Mouse (Mus musculus) forelimb bud, embryonic 11.5 days (tissue): ENCODE measurements around the gene Olfr1392.
"Not testable (repeated sequence)": the region's sequence is repeated elsewhere in the genome, so short reads cannot be mapped to it uniquely, and the experiment has no call there.

Experiments
- DNase-seq: peaks from one replicate; pipeline ENCODE4 v3.0.0-alpha.2; 2012; ENCODE audit warnings: low read depth, low spot score

The Olfr1392 gene

DNA sequence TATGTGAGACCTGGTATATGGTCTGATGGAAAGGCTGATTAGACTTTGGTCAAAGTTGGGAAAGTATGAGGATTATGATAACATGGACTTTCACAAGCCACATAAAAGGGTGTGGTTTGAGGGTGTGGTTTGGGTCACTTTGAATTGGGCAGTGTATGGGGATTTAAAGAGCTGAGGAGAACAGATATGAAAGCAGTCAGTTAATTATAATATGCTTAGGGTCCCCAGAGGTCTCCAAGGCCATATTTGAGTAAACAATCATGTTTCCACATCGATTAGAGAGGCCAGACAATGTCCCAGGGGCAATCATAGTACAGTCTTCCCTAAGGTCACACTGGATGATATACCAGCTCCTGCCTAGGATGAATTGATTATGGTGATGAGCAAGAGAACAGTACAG lies at the start of gene Olfr1392:
Gene Olfr1392, plus strand, starts transcription at position 301 of the 400 bp plus-strand sequence.
- DNase-seq, result not testable (repeated sequence)

- DNase-seq, result no peak
These were observed 49.4 kb upstream of the Olfr1392 start for GRCm38 (mm10) chr11:49235459-49236207.

DNA sequence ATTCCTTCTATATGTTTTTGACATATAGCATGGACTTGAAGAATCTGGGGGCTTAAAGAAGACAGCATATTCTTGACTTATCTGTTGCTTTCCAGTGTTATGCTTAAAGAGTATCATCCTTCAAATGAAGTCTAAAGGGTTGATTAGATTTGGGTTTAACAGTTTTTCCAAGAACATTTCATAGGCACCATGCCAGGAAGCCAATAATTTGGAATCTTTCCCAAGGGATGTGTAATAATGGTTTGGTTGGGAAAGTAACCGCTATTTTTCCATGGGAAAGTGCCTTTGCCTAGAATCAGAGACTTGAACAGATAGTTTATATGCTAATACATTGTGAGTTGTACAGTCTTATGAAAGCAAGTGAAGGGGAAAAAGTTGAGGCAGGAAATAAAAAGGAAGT lies 48.2 kb upstream of the Olfr1392 start:
- DNase-seq, result no peak

GRCm38 (mm10) chr11:49237532-49237931 lies 47.5 kb upstream of the Olfr1392 start:
- no peak for DNase-seq

- no peak for DNase-seq
These were observed 44.8 kb upstream of the Olfr1392 start for GRCm38 (mm10) chr11:49240310-49240709.

- no peak for DNase-seq
These were observed 44.2 kb upstream of the Olfr1392 start for GRCm38 (mm10) chr11:49240874-49241273.

GRCm38 (mm10) chr11:49241471-49241870 lies 43.6 kb upstream of the Olfr1392 start:
- DNase-seq, result no peak

GRCm38 (mm10) chr11:49242944-49243626 lies 42.0 kb upstream of the Olfr1392 start:
- DNase-seq, result no peak

GRCm38 (mm10) chr11:49243727-49244594 lies 41.1 kb upstream of the Olfr1392 start, which contains the start of gene Mgat1:
TSS of gene Mgat1 (plus strand) at chr11:49244191.
- DNase-seq, result peak; percentile 95

DNA sequence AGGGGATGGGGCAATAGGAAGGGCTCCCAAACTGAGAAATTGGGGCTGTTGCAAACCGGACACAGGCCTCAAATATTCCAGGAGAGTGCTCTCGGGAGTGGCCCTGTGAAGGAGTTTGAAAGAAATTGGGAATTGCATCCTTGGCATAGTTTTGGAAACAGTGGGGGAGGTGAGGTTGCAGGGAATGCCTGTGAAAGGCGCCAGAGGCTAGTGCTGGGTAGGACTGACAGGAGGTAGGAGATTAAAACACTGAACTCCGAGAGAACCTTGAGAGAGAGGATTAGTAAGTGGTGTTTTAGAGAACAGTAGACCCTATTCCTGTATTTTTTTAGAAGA lies 40.5 kb upstream of the Olfr1392 start:
- DNase-seq, result no peak

GRCm38 (mm10) chr11:49245176-49245575 lies 39.9 kb upstream of the Olfr1392 start:
- DNase-seq, result peak; percentile 19

DNA sequence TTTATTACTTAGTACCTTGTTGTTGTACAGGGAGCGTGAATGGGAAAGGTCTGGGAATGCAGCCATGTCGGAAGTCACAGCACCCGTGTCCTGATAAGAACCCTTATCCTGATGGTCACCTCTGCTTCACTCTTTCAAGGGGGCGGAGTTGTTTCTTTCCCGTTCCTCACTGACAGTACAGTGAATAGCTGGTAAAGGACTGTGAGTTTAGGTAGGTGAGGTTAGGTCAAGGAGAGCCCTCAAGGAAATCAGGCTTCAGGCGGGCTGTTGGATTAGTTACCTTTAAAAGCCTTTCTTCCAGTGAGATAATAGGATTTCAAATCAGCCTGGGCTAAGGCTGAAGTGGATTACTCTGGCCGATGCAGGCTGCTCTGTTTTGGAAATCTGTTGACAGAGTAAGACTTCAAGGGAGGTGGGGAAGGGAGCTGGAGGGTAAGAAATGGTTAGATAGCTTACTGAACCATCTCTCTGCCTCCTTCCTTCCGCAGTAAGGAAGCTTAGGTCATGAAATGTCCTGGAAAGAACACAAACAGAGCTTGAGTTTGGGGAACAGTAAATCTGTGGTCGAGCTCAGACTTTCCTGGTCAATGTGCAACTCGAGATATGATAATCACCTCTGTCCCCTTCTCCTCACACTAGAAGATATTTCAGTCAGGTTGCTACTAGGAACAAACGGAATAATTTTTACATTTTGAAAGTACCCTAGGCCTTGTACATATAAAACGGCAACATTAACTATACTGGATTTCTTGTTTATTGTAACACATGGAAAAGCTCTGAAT lies 39.3 kb upstream of the Olfr1392 start:
- DNase-seq, result no peak

DNA sequence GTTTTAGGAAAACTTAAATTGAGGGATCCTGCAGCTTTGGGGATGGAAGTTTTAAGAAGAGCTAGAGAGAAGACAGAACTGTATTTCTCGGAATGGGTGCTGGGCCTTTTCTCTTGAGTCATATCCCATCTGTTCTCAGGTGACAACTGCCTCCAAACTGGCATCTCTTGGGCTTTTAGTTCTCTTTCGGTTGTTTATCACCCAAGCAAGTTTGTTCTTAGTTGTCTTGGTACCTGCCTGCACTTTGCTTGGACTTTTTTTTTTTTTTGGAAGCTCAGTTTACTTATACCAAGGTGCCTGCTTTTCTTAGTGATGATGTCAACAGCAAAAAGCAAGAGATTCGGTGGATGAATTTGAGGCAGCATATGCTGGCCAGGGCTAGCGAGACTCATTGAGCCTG lies 38.6 kb upstream of the Olfr1392 start:
- DNase-seq, result no peak

GRCm38 (mm10) chr11:49247255-49247654 lies 37.8 kb upstream of the Olfr1392 start:
- no peak for DNase-seq

GRCm38 (mm10) chr11:49248226-49248973 lies 36.7 kb upstream of the Olfr1392 start:
- no peak for DNase-seq

GRCm38 (mm10) chr11:49248974-49249700 lies 35.9 kb upstream of the Olfr1392 start:
- DNase-seq, result no peak

- no peak for DNase-seq
These were observed 35.2 kb upstream of the Olfr1392 start for GRCm38 (mm10) chr11:49249811-49250421.

DNA sequence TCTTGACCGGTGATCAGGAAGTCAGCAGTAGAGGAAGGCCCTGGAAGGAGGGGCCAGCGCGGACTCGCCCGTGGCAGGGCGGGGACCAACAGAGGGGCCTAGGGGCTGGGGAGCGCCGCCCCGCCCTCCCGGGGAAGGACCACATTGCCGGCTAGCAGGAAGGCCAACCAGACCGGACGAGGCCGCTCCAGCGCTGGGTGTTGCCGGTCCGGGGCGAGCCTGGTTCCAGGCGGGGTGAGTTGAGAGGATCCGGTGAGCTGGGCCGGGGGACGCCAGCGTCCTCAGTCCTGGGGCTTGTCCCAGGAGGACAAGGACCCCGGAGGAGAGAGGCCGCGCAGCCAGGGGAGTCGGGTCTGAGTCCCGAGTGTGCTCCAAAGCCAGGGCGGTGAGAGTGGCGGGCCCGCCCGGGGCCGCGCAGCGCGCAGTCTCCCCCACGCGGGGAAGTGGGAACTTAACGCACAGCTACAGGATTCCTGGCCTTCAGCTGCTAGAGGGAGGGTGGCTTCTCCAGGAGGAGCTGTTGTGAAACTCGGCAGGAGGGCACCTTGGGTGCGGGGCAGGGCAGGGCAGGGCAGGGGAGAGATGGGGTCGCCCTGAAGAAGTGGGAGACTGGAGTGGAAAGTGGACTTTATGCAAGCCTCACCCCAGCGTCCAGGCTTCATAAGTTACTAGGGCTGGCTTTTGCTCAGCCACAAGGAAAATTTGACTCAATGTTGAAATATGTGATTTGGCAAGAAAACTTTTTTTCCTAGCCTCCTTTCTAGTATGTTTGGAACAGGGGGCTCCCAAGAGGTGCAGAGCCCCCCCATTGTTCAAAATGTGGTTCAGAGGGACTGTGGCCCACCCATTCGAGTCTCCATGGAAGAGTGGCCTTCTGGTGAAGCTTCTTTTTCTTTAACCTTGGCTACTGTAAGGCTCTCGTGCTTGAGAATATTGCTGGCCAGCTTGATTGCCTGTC lies 34.4 kb upstream of the Olfr1392 start:
- peak; percentile 72 for DNase-seq
